Mouse (Mus musculus): ENCODE results near the gene Accs.

- TF ChIP-seq CTCF (IDR thresholded peaks at IDR 0.05), result no peak
- no peak for TF ChIP-seq POLR2A (IDR thresholded peaks at IDR 0.05; ENCODE audit: insufficient read depth, low read depth, low read length)
- TF ChIP-seq EP300 (IDR thresholded peaks at IDR 0.05; ENCODE audit: insufficient read depth, low read depth, low read length), result no peak
These were observed 61.2 kb downstream of the Accs start for GRCm38 (mm10) chr2:93788557-93788956.
